Mouse (Mus musculus) forebrain, embryonic 16.5 days (tissue): ENCODE data around the gene Itpkc. TPM values are rescaled to one million over a fixed set of nuclear protein-coding genes. Genes with fewer than 3 reads are reported as not detected.
A peak's percentile ranks its signal among the peaks of the same experiment; 100 is the strongest.

Source experiments
- ATAC-seq: fragments of 200-750 bp; cut with Nextera tagmentation; 2 replicates; pipeline ENCODE4 v1.8.0; 2017; ENCODE audit warnings: mild to moderate bottlenecking, moderate library complexity
- H3K27ac ChIP-seq: fragments of 300-500 bp; sonication (generic); 2 replicates; pipeline ENCODE4 v1.5.1; 2014; ENCODE audit warnings: low read length, control low read depth
- H3K27me3 ChIP-seq: fragments of 300-500 bp; sonication (generic); replicated peaks from 2 replicates; pipeline ENCODE4 v1.6.1; 2014; ENCODE audit warnings: low read length; ENCODE audit not compliant: control insufficient read depth, insufficient read depth
- H3K36me3 ChIP-seq: fragments of 300-500 bp; sonication (generic); 2 replicates; pipeline ENCODE4 v1.6.1; 2014; ENCODE audit not compliant: control insufficient read depth, insufficient read depth
- H3K4me1 ChIP-seq: fragments of 300-500 bp; sonication (generic); replicated peaks from 2 replicates; pipeline ENCODE4 v1.6.1; 2014; ENCODE audit warnings: low read length; ENCODE audit not compliant: control insufficient read depth, insufficient read depth
- H3K4me2 ChIP-seq: fragments of 300-500 bp; sonication (generic); 2 replicates; pipeline ENCODE4 v1.6.1; 2014; ENCODE audit warnings: mild to moderate bottlenecking, low read length, control low read depth
- H3K4me3 ChIP-seq: fragments of 300-500 bp; sonication (generic); replicated peaks from 2 replicates; pipeline ENCODE4 v1.5.1; 2014; ENCODE audit warnings: mild to moderate bottlenecking, low read length, control low read depth
- H3K9ac ChIP-seq: fragments of 300-500 bp; sonication (generic); replicated peaks from 2 replicates; pipeline ENCODE4 v1.6.1; 2014; ENCODE audit warnings: low read depth, low read length, control low read depth
- H3K9me3 ChIP-seq: fragments of 300-500 bp; sonication (generic); 2 replicates; pipeline ENCODE4 v1.6.1; 2016; ENCODE audit warnings: low read length; ENCODE audit not compliant: control insufficient read depth
- WGBS: fragments of 180-500 bp; shearing (Covaris S2); extraction: QIAGEN DNeasy Blood & Tissue Kit; methylation state at CpG from one replicate; pipeline ENCODE4 v1.1.7; 2014; 5-methylcytosine and 5-hydroxymethylcytosine counted together
- polyA plus RNA-seq: library from polyadenylated mRNA; unstranded; fragments of >200 nt; fragmentation: Nextera tagmentation; extraction: Ambion mirVana; gene quantifications from 2 replicates; pipeline ENCODE4 v1.2.1, GENCODE M21; 2015

Gene Itpkc
- polyA plus RNA-seq, 1 experiment from 2014 or later, result 6.2 TPM

- Histone ChIP-seq H3K9ac (peak overlapping the region; percentile 61), H3K9me3 (no peaks in the 10 kb centered on the region), H3K36me3 (0 out of 2 replicates have a peak, but pooled peaks cover 3% of the 10 kb centered on the region), H3K27ac (peak overlapping the region; percentile 88), H3K4me1 (peaks cover 11% of the 10 kb centered on the region), H3K27me3 (no peaks in the 10 kb centered on the region), H3K4me3 (peak overlapping the region; percentile 68), H3K4me2 (peak overlapping the region; percentile 63)
- no peak for ATAC-seq
- 21% methylated on average over 4 of the region's 4 CpGs for WGBS
Measured at GRCm38 (mm10) chr7:27177942-27178323, 50.5 kb downstream of the Itpkc start.

- Histone ChIP-seq H3K4me2 (no peak overlapping the region), H3K27ac (no peak overlapping the region), H3K9me3 (no peaks in the 10 kb centered on the region), H3K4me1 (peaks cover 7% of the 10 kb centered on the region), H3K9ac (no peak overlapping the region), H3K27me3 (no peaks in the 10 kb centered on the region), H3K36me3 (peaks cover 5% of the 10 kb centered on the region; the same call in 1 of the 2 replicates), H3K4me3 (no peak overlapping the region)
- ATAC-seq, result no peak
- WGBS, result 92% methylated on average over 7 of the region's 7 CpGs
Measured at GRCm38 (mm10) chr7:27174896-27175295, 53.6 kb downstream of the Itpkc start.

DNA sequence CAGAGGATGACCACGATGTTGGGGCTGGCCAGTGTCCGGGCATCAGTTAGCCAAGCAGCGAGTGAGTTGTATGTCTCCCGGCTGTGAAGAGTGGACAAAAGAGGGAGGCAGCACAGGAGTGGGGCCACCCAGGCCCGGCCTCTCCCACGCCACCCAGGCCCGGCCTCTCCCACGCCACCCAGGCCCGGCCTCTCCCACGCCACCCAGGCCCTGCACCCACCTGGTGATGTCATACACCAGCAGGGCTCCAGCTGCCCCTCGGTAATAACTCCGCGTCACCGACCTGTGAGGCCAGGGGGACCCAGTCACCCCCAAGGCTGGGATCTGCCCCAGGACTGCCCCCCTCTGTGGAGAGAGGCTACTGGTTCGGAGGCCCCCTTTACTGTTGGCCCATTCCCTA, 54.0 kb downstream of the Itpkc start:
- Histone ChIP-seq H3K9me3 (no peaks in the 10 kb centered on the region), H3K36me3 (peaks cover 5% of the 10 kb centered on the region; the same call in 1 of the 2 replicates), H3K4me2 (no peak overlapping the region), H3K9ac (no peak overlapping the region), H3K4me1 (peaks cover 5% of the 10 kb centered on the region), H3K4me3 (no peak overlapping the region), H3K27ac (no peak overlapping the region), H3K27me3 (no peaks in the 10 kb centered on the region)
- 91% methylated on average over 15 of the region's 15 CpGs for WGBS
- no peak for ATAC-seq

DNA sequence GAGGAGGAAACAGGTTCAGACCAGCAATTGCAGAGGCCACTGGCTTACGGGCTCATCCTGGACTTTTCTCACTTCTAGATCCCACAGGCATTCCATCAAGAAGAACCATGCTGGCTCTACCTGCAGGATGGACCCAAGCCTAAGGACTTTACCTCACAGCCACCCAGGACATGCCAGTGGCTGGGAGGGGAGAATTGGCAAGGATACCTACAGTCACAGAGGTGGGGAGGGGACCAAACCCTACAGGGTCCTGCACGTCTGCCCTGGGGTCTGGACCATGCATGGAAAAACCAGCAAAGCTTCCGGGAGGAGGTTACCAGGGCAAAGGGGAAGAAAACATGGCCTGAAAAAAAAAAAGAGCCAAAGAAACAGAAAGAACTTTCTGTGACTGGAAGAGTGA, 57.5 kb downstream of the Itpkc start:
- H3K27me3 ChIP-seq, result no peaks in the 10 kb centered on the region
- WGBS, result 95% methylated on average over 3 of the region's 3 CpGs
- H3K36me3 ChIP-seq, result peaks cover 5% of the 10 kb centered on the region; the same call in 1 of the 2 replicates
- H3K4me1 ChIP-seq, result peaks cover 7% of the 10 kb centered on the region
- no peak overlapping the region for H3K4me3 ChIP-seq
- ATAC-seq, result no peak
- no peak overlapping the region for H3K9ac ChIP-seq
- no peaks in the 10 kb centered on the region for H3K9me3 ChIP-seq
- H3K4me2 ChIP-seq, result no peak overlapping the region
- H3K27ac ChIP-seq, result no peak overlapping the region

DNA sequence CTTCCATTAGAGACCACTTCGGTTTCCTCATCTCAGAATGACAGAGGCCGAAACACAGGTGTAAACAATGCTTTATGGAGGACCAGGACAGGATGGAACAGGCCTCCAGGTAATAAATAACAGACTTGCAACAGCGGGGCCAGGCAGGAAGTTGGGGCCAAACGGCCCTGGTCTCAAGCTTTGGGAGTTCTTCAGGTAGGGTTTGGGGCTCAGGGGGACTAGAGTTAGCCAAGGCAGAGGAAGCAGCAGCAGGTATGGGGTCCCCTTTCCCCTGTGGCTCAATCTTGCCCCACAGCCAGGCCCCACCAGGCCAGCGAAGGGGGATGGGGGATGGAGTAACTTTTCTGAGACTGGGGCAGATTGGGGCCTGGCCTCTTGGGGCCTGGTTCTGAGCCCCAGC, 60.1 kb downstream of the Itpkc start:
- peaks cover 31% of the 10 kb centered on the region for H3K4me1 ChIP-seq
- ATAC-seq, result no peak
- H3K27me3 ChIP-seq, result no peaks in the 10 kb centered on the region
- H3K4me2 ChIP-seq, result no peak overlapping the region
- no peak overlapping the region for H3K9ac ChIP-seq
- H3K36me3 ChIP-seq, result peaks cover 3% of the 10 kb centered on the region; the same call in 1 of the 2 replicates
- no peak overlapping the region for H3K27ac ChIP-seq
- no peak overlapping the region for H3K4me3 ChIP-seq
- WGBS, result 95% methylated on average over 5 of the region's 5 CpGs
- no peaks in the 10 kb centered on the region for H3K9me3 ChIP-seq

- ATAC-seq, result no peak
Measured at GRCm38 (mm10) chr7:27167475-27168094, 60.9 kb downstream of the Itpkc start.

DNA sequence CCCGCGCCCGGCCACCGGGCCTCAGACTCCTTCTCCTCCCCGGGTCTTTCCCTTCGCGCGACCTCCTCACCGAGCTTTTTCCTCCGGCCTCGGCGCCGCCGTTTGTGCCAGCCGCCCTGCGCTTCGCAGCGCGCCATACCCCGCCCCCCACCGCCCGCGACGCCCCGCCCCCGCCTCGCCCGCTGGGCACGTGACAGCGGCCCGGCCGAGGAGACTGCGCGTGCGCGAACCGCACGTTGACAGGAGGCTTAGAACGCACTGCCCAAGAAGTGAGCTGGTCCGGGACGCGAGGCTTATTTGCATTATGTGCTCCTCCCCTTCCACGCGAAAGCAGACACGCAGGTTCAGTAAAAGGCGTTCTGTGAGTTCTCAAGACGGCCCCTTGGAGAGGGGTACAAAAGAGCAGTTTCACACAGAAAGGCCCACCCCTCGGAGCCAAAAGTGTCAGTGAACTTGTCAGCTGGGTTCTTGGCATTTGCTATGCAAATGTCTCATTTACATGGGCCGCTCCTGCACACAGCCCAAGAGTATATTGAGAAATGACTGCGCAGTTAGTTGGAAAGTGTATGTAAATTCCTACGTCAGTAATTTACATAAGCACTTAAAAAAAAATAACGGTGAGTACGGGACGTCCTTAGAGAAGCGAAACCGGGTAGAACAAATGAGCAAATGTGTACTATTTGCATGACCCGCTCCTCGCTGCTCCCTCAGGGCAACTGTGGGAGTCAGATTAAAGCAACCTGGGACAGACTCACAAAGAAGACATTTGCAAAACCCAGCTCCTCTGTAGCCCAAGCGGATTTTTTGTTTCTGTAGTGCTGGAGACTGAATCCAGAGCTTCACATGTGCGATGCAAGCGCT, 61.6 kb downstream of the Itpkc start, which contains the start of gene Egln2:
Gene Egln2, minus strand, starts transcription at position 189 of the 861 bp plus-strand sequence.
- ATAC-seq, result peak; percentile 82

More at GRCm38 (mm10) chr7:27167475-27168094, 60.9 kb downstream of the Itpkc start:
- Histone ChIP-seq H3K4me2 (peak overlapping the region; percentile 84), H3K9ac (peak overlapping the region; percentile 91), H3K4me1 (peaks cover 39% of the 10 kb centered on the region), H3K27ac (peak overlapping the region; percentile 98), H3K4me3 (peak overlapping the region; percentile 63), H3K9me3 (no peaks in the 10 kb centered on the region), H3K36me3 (peaks cover 3% of the 10 kb centered on the region; the same call in 1 of the 2 replicates), H3K27me3 (no peaks in the 10 kb centered on the region)
- WGBS, result 74% methylated on average over 11 of the region's 11 CpGs

DNA sequence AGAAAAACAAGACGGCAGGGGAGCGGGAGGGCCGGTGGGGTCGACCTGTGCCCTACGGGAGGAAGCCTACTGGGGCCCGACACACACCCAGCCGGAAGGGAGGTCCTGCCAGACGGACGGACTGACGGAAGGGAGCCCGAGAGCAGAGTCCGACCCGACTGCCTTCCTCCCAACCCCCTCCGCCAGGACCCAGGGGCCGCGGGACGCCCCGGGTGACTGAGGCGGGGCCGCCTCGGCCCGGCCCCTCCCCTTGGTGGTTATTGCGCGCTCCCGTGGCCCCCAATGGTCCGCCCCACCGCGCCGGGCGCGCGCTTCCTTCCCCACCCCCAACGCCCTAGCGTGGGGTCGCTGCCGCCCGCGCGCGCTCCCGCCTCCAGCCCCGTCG, 62.2 kb downstream of the Itpkc start:
- peaks cover 52% of the 10 kb centered on the region for H3K4me1 ChIP-seq
- H3K27me3 ChIP-seq, result no peaks in the 10 kb centered on the region
- ATAC-seq, result peak; percentile 60
- H3K27ac ChIP-seq, result peak overlapping the region; percentile 98
- under 1% methylated on average over 40 of the region's 43 CpGs for WGBS
- H3K9me3 ChIP-seq, result no peaks in the 10 kb centered on the region
- peak overlapping the region; percentile 84 for H3K4me2 ChIP-seq
- H3K4me3 ChIP-seq, result peak overlapping the region; percentile 63
- peaks cover 7% of the 10 kb centered on the region for H3K36me3 ChIP-seq
- peak overlapping the region; percentile 91 for H3K9ac ChIP-seq

More for the DNA sequence above, 61.6 kb downstream of the Itpkc start, which contains the start of gene Egln2:
- 2% methylated on average over 61 of the region's 61 CpGs for WGBS
- peaks cover 46% of the 10 kb centered on the region for H3K4me1 ChIP-seq
- peak within 1 kb of the TSS; percentile 63 for H3K4me3 ChIP-seq
- H3K9me3 ChIP-seq, result no peaks in the 10 kb centered on the region
- no peaks in the 10 kb centered on the region for H3K27me3 ChIP-seq
- H3K36me3 ChIP-seq, result peaks cover 3% of the 10 kb centered on the region; the same call in 1 of the 2 replicates
- peak within 1 kb of the TSS; percentile 84 for H3K4me2 ChIP-seq
- H3K9ac ChIP-seq, result peak within 1 kb of the TSS; percentile 91
- H3K27ac ChIP-seq, result peak within 1 kb of the TSS; percentile 98

GRCm38 (mm10) chr7:27165696-27166095, 62.8 kb downstream of the Itpkc start:
- Histone ChIP-seq H3K36me3 (peaks cover 5% of the 10 kb centered on the region), H3K27ac (peak overlapping the region; percentile 98), H3K9me3 (no peaks in the 10 kb centered on the region), H3K9ac (peak overlapping the region; percentile 91), H3K4me3 (peak overlapping the region; percentile 63), H3K4me2 (peak overlapping the region; percentile 84), H3K4me1 (peaks cover 57% of the 10 kb centered on the region), H3K27me3 (no peaks in the 10 kb centered on the region)
- peak; percentile 1 for ATAC-seq
- under 1% methylated on average over 8 of the region's 8 CpGs for WGBS
